Mouse (Mus musculus) liver, embryonic 14.5 days (tissue): Measurements from ENCODE around the gene Parvb.

ENCODE experiments used
- CTCF ChIP-seq: IDR thresholded peaks from 2 replicates; pipeline ENCODE4 v1.5.1; 2016; ENCODE audit warnings: antibody characterized with exemption, low read depth, control low read depth
- EP300 ChIP-seq: IDR thresholded peaks from 2 replicates; pipeline ENCODE4 v1.6.1; 2016; ENCODE audit warnings: antibody characterized with exemption, low read depth

DNA sequence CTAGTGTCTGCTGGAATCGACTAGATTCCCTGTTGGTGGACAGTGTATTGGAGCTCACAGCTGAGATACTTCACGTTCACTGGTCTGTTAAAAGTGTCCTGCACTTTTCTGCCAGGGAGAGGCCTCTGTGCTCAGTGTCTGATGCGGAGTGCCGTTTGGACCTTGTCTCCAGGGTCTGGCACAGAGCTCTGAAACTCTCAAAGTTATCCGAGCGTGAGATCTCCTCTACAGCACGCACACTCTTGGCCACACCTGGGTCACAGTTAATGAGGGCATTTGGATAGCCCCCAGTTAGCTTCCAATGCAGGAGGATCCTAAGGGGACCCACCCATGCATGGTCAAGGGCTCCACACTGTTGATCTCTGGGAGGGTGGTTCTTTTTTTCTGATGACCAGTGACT, 46.2 kb downstream of the Parvb start:
- no peak for TF ChIP-seq CTCF
- no peak for TF ChIP-seq EP300
